Mouse (Mus musculus) intestine, embryonic 16.5 days (tissue): ENCODE measurements around the gene Tmem108. TPM values are rescaled to one million over a fixed set of nuclear protein-coding genes. Genes with fewer than 3 reads are reported as not detected.

ENCODE experiments used
- ATAC-seq: fragments of 200-750 bp; cut with Nextera tagmentation; 2 replicates; pipeline ENCODE4 v1.8.0; 2017; ENCODE audit warnings: moderate TSS enrichment, moderate library complexity
- H3K27ac ChIP-seq: fragments of 300-500 bp; sonication (generic); 2 replicates; pipeline ENCODE4 v1.5.1; 2014; ENCODE audit warnings: mild to moderate bottlenecking, low read length
- H3K27me3 ChIP-seq: fragments of 300-500 bp; sonication (generic); replicated peaks from 2 replicates; pipeline ENCODE4 v1.6.1; 2014; ENCODE audit warnings: low read length, control low read depth, mixed read lengths; ENCODE audit not compliant: control insufficient read depth, insufficient read depth
- H3K36me3 ChIP-seq: fragments of 300-500 bp; sonication (generic); 2 replicates; pipeline ENCODE4 v1.6.1; 2014; ENCODE audit warnings: low read length, control low read depth; ENCODE audit not compliant: control insufficient read depth, insufficient read depth
- H3K4me1 ChIP-seq: fragments of 300-500 bp; sonication (generic); 2 replicates; pipeline ENCODE4 v1.6.1; 2014; ENCODE audit warnings: low read length, control low read depth, mixed read lengths; ENCODE audit not compliant: control insufficient read depth, insufficient read depth
- H3K4me2 ChIP-seq: fragments of 300-500 bp; sonication (generic); 2 replicates; pipeline ENCODE4 v1.6.1; 2014; ENCODE audit warnings: low read depth, low read length, control low read depth
- H3K4me3 ChIP-seq: fragments of 300-500 bp; sonication (generic); 2 replicates; pipeline ENCODE4 v1.5.1; 2014; ENCODE audit warnings: mild to moderate bottlenecking, low read length
- H3K9ac ChIP-seq: fragments of 300-500 bp; sonication (generic); 2 replicates; pipeline ENCODE4 v1.6.1; 2014; ENCODE audit warnings: low read depth, low read length
- H3K9me3 ChIP-seq: fragments of 300-500 bp; sonication (generic); 2 replicates; pipeline ENCODE4 v1.6.1; 2016; ENCODE audit warnings: low read length, control low read depth; ENCODE audit not compliant: control insufficient read depth
- WGBS: fragments of 180-500 bp; shearing (Covaris S2); extraction: QIAGEN DNeasy Blood & Tissue Kit; methylation state at CpG from one replicate; pipeline ENCODE4 v1.1.7; 2014; 5-methylcytosine and 5-hydroxymethylcytosine counted together
- polyA plus RNA-seq: library from polyadenylated mRNA; unstranded; fragments of >200 nt; fragmentation: Nextera tagmentation; extraction: Ambion mirVana; gene quantifications from 2 replicates; pipeline ENCODE4 v1.2.1, GENCODE M21; 2015

The Tmem108 gene
- polyA plus RNA-seq, 1 experiment from 2014 or later = 7.2 TPM

DNA sequence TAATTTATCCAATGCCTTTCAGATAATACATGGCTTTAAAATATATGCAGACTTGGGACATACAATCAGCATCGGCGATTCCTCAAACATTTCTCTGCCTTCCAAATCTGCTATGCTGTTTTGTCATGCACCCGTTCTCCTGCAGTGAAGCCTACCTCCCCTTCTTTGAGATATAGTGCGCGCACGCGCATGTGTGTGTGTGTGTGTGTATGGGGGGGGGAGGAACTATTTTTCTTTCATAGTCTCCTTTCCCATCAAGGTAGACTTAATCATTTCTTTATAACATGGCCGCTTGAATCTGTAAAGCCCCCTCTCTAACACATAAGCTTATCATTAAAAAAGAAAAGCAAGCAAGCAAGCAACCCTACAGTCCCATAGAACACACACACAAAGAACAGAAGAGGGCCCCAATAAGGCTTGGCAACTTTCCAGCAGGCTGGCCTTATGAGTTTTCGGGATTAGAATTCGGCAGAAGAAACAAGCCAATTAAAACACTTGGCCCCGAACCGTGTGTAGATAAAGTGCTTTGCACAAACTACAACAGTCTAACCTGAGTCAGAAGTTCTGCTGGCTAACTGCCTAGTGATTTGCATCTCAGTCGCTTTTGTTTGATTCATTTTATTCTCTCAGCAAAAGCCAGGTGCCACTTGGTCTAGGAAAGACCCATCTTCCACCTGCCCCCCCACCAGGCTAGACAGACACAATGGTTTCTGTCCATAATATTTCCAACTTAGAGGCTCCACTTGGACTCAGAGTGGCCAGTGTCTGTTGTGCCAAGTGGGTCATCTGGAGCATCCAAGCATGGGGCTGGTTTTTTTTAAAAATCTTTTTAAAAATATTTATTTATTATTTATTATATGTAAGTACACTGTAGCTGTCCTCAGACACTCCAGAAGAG lies 153.2 kb downstream of the Tmem108 start:
- Histone ChIP-seq H3K4me3 (no peak overlapping the region), H3K9me3 (no peaks in the 10 kb centered on the region), H3K4me1 (no peaks in the 10 kb centered on the region), H3K36me3 (no peaks in the 10 kb centered on the region), H3K9ac (no peak overlapping the region), H3K27me3 (no peaks in the 10 kb centered on the region), H3K4me2 (no peak overlapping the region), H3K27ac (no peak overlapping the region)
- 84% methylated on average over 13 of the region's 13 CpGs for WGBS
- ATAC-seq = no peak

DNA sequence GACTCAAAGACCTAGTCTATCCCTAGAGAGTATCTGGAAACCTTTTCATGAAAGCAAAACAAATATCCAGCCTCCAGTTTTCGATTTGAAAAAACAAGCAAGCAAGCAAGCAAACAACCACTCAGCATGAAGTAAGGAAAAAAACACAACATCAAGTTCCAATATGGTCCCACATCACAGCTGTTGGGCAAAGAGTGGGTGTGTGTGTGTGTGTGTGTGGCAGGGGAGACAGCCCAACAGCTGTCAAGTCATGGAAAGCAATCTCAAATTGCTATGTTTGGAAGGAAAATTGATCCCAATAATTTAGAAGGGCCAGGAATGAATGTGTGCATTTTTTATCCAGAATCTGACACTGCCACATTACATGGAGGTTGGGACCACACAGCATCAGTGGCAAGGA lies 155.6 kb downstream of the Tmem108 start:
- no peak for ATAC-seq

DNA sequence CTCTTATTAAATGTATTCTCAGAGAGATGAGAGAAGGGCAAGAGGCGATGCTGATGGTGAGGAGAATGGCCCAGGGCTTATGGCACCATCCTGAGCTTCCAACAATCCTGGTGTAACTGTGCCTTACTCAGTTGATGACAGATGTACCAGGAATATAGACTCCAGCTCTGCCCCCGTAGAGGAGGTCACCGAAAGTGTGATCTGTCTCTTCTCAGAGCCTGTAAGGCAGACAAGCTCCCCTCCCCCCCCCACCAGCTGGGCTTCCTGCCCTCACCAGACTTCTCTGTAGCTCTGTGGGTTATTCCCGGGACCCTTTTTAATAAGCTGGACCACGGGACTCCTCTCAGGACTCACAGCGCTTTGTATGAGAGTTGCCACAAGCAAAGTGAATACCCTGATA lies 157.8 kb downstream of the Tmem108 start:
- WGBS = 54% methylated on average over 6 of the region's 6 CpGs
- no peak for ATAC-seq

More for the DNA sequence above, 155.6 kb downstream of the Tmem108 start:
- no peak overlapping the region for H3K4me2 ChIP-seq
- H3K27ac ChIP-seq = no peak overlapping the region
- no peaks in the 10 kb centered on the region for H3K4me1 ChIP-seq
- H3K36me3 ChIP-seq = no peaks in the 10 kb centered on the region
- H3K4me3 ChIP-seq = no peak overlapping the region
- no peaks in the 10 kb centered on the region for H3K27me3 ChIP-seq
- no peaks in the 10 kb centered on the region for H3K9me3 ChIP-seq
- WGBS = 79% methylated on average over 1 of the region's 1 CpGs
- no peak overlapping the region for H3K9ac ChIP-seq

DNA sequence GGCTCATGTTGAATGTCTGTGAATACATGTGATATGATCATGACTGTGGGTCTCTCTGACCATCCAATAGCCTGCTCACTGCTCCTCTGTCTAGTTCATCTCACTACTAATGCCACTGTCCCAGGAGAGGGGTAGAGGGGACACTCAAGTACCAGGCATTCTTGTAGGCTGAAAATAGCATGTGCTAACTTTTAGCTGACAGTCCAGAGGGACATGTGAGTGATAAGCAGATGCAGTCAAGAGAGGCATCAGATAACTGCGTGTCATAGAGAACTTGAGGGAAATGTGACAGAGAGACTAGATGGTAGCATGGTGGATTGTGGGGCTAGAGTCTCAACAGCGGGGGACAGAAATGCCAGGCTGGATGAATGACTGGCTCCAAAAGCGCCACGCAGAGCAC lies 159.8 kb downstream of the Tmem108 start:
- no peak overlapping the region for H3K4me2 ChIP-seq
- no peak overlapping the region for H3K4me3 ChIP-seq
- WGBS = 90% methylated on average over 4 of the region's 4 CpGs
- H3K27ac ChIP-seq = no peak overlapping the region
- no peaks in the 10 kb centered on the region for H3K9me3 ChIP-seq
- no peaks in the 10 kb centered on the region for H3K4me1 ChIP-seq
- H3K9ac ChIP-seq = no peak overlapping the region
- no peaks in the 10 kb centered on the region for H3K36me3 ChIP-seq
- H3K27me3 ChIP-seq = no peaks in the 10 kb centered on the region
- no peak for ATAC-seq

More for the DNA sequence above, 157.8 kb downstream of the Tmem108 start:
- no peak overlapping the region for H3K4me3 ChIP-seq
- no peaks in the 10 kb centered on the region for H3K9me3 ChIP-seq
- no peak overlapping the region for H3K27ac ChIP-seq
- H3K9ac ChIP-seq = no peak overlapping the region
- H3K36me3 ChIP-seq = no peaks in the 10 kb centered on the region
- no peak overlapping the region for H3K4me2 ChIP-seq
- H3K4me1 ChIP-seq = no peaks in the 10 kb centered on the region
- no peaks in the 10 kb centered on the region for H3K27me3 ChIP-seq

DNA sequence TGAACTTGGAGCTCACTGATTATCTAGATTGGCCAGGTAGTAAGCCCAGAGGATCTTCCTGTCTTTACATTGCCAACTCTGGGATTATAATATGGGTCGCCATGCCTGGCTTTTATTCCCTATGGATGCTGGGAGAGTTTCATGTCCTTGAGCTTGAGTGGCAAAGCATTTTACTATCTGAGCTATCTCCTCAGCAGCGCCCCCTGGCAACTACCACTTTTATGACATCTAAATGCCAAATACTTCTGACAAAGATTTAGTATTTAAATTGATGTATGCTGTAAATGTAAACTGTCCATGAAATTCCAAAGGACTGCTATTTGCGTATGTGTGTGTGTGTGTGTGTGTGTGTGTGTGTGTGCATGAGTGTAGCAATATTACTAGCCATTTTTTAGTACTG lies 160.8 kb downstream of the Tmem108 start:
- 52% methylated on average over 3 of the region's 3 CpGs for WGBS

DNA sequence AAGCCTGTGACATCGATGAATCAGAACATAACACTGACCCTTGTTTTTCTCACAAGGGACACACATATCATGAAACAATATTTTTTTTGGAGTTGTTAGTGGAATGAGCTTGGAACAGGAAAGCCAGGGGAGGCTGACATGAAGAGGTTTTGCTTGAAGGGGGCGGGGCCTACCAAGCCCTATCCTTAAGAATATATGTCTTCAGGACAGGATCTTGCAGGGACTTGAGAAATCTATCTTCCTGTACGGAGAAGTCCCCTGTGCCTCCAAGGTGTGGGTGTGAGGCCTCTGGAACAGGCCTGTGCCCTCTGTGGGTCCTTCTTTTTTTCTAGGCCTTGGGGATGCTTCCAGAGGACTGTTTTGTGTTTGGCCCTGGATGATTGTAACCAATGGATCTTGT lies 161.7 kb downstream of the Tmem108 start:
- no peaks in the 10 kb centered on the region for H3K36me3 ChIP-seq
- H3K9ac ChIP-seq = no peak overlapping the region
- H3K4me1 ChIP-seq = no peaks in the 10 kb centered on the region
- WGBS = 83% methylated on average over 3 of the region's 3 CpGs
- H3K27ac ChIP-seq = no peak overlapping the region
- H3K4me2 ChIP-seq = no peak overlapping the region
- H3K4me3 ChIP-seq = no peak overlapping the region
- no peaks in the 10 kb centered on the region for H3K27me3 ChIP-seq
- no peak for ATAC-seq
- no peaks in the 10 kb centered on the region for H3K9me3 ChIP-seq

More for the DNA sequence above, 160.8 kb downstream of the Tmem108 start:
- no peak overlapping the region for H3K27ac ChIP-seq
- no peak overlapping the region for H3K4me3 ChIP-seq
- H3K4me2 ChIP-seq = no peak overlapping the region
- no peaks in the 10 kb centered on the region for H3K4me1 ChIP-seq
- H3K27me3 ChIP-seq = no peaks in the 10 kb centered on the region
- H3K9ac ChIP-seq = no peak overlapping the region
- ATAC-seq = no peak
- H3K36me3 ChIP-seq = no peaks in the 10 kb centered on the region
- no peaks in the 10 kb centered on the region for H3K9me3 ChIP-seq

DNA sequence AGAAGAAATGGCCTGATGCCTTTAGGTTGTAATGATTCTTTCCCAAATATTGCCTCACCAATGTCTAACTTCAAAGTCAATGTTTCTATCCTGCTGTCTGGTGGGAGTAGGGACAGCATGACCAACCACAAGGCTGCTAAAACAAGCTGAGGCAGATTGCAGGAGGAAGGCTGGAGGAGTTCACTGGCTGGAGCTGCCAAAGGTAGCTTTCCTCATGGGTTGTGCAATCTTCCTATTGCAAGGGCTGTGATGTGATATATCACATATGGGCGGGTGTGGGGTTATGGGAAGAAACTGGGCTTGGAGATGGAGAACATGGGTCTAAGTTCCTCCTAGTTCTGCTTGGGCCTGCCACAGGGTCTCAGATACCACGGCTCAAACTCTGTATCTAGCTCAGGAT lies 163.8 kb downstream of the Tmem108 start:
- Histone ChIP-seq H3K27me3 (no peaks in the 10 kb centered on the region), H3K27ac (no peak overlapping the region), H3K4me2 (no peak overlapping the region), H3K9me3 (no peaks in the 10 kb centered on the region), H3K4me3 (no peak overlapping the region), H3K4me1 (no peaks in the 10 kb centered on the region), H3K36me3 (no peaks in the 10 kb centered on the region), H3K9ac (no peak overlapping the region)
- ATAC-seq = no peak
- WGBS = 79% methylated on average over 2 of the region's 2 CpGs

DNA sequence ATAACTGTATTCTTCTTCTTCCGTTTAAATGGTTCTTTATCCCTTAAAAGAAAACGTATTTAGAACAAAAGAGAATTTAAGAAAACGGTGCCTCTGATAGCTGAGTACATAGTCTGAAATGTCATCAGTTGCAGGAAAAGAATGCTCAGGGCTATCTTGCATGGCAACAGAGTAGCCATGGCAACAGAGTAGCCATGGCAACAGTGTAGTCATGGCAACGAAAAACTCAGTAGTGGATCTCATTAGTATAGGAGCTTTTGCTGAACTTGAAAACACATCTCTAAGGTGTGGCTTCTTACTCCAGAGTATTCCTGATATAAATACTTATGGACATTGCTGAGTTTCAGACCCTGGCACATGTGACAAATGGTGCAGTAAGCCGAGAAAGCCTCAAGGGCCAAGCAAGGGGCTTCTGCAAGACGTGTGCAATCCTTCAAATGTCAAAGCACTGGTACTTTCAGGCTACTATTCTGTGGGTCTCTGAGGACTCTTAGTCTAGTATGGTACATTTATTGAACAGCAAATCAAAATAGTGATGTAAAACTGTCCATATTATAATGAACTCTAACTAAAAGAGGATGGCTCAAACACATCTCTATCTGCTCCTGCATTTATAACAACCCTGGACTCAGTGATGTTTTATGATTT lies 166.3 kb downstream of the Tmem108 start:
- Histone ChIP-seq H3K4me3 (no peak overlapping the region), H3K9ac (no peak overlapping the region), H3K4me2 (no peak overlapping the region), H3K9me3 (no peaks in the 10 kb centered on the region), H3K27me3 (no peaks in the 10 kb centered on the region), H3K4me1 (no peaks in the 10 kb centered on the region), H3K36me3 (no peaks in the 10 kb centered on the region), H3K27ac (no peak overlapping the region)
- ATAC-seq = no peak
- 60% methylated on average over 6 of the region's 6 CpGs for WGBS

DNA sequence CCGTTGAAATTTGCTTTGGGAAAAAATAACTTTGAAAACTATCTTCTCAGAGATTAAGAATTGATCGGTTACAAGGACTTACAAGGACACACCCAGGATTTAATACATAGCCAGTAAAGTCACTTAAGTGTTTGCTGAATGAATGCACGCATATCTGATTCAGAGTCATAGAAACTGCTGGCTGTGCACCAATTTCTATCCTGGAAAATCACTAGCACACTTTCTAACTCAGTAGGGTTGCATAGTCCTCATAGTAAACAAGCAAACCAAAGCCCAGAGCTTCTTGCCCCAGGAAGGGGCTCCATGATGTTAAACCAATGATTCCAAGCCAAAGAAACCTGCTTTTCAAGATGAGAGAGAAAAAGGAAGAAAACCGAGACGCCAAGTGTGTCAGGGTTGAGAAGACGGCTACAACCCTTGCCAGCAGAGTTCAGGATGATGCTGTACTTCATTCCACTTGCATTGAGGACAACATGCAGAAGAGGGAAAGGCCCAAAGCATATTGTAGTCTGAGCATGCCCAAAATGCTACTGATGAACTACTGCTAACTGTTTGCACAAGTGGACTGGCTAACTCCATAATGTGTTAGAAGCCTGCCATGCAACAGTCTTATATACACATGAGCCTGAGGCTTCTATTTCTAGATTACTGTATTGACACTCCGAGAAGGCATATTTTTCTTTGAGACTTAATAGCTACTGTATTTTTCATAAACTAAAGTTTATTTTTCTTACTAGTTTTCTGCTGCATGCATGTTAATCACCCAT lies 167.0 kb downstream of the Tmem108 start:
- no peak overlapping the region for H3K27ac ChIP-seq
- H3K27me3 ChIP-seq = no peaks in the 10 kb centered on the region
- 81% methylated on average over 7 of the region's 7 CpGs for WGBS
- ATAC-seq = no peak
- H3K9me3 ChIP-seq = no peaks in the 10 kb centered on the region
- H3K9ac ChIP-seq = no peak overlapping the region
- no peaks in the 10 kb centered on the region for H3K36me3 ChIP-seq
- H3K4me2 ChIP-seq = no peak overlapping the region
- no peaks in the 10 kb centered on the region for H3K4me1 ChIP-seq
- no peak overlapping the region for H3K4me3 ChIP-seq
